In genomic region chr6:113660492-113661352, GRCm38 (mm10) we compare ENCODE assay signal across 10 mouse cellular contexts. TPM values are rescaled to one million over a fixed set of nuclear protein-coding genes. Genes with fewer than 3 reads are reported as not detected.
A peak's percentile ranks its signal among the peaks of the same experiment; 100 is the strongest.
DNase-seq lines count a peak whose midpoint lies in the region; ATAC-seq and TF ChIP-seq lines count a peak whose summit lies in the region.
"Had no signal": no experiment of that assay in that cellular context is flagged by ENCODE, and none has a peak within 500 bp of the region (broad histone marks: within the 10 kb centered on the region; RNA-seq: fewer than 3 reads in every experiment).

No protein-coding gene starts in this region.

- H3K4me2 ChIP-seq in liver, embryonic 11.5 days, result no peak overlapping the region
- H3K4me2 ChIP-seq in stomach, embryonic 16.5 days (ENCODE audit: low read depth, low read length), result no peak overlapping the region
- no peak overlapping the region for H3K4me2 ChIP-seq in forebrain, embryonic 16.5 days (ENCODE audit: low read length)
- H3K4me2 ChIP-seq: midbrain, embryonic 11.5 days had no signal

- H3K36me3 ChIP-seq in testis, adult 2 months (ENCODE audit: control insufficient read depth, insufficient read depth, low read length), result no peaks in the 10 kb centered on the region
- H3K36me3 ChIP-seq in liver, embryonic 11.5 days (ENCODE audit: control insufficient read depth, insufficient read depth, low read length), result no peaks in the 10 kb centered on the region
- H3K36me3 ChIP-seq in stomach, embryonic 16.5 days (ENCODE audit: control insufficient read depth, insufficient read depth, low read length), result no peaks in the 10 kb centered on the region
- no peaks in the 10 kb centered on the region for H3K36me3 ChIP-seq in forebrain, embryonic 16.5 days (ENCODE audit: control insufficient read depth, insufficient read depth)

- H3K4me1 ChIP-seq in testis, adult 2 months (ENCODE audit: control insufficient read depth, insufficient read depth, low read length), result peaks cover 5% of the 10 kb centered on the region; the same call in 1 of the 2 replicates
- peaks cover 12% of the 10 kb centered on the region for H3K4me1 ChIP-seq in liver, embryonic 11.5 days (replicated peaks; ENCODE audit: control insufficient read depth, insufficient read depth, low read length)
- H3K4me1 ChIP-seq in stomach, embryonic 16.5 days (ENCODE audit: control insufficient read depth, insufficient read depth, low read length), result peaks cover 20% of the 10 kb centered on the region
- H3K4me1 ChIP-seq in forebrain, embryonic 16.5 days (replicated peaks; ENCODE audit: control insufficient read depth, insufficient read depth, low read length), result no peaks in the 10 kb centered on the region

- WGBS in liver, embryonic 11.5 days, result 64% methylated on average over 14 of the region's 14 CpGs
- 56% methylated on average over 14 of the region's 14 CpGs for WGBS in stomach, embryonic 16.5 days
- WGBS in forebrain, embryonic 16.5 days, result 70% methylated on average over 14 of the region's 14 CpGs

- H3K9me3 ChIP-seq in liver, embryonic 11.5 days (ENCODE audit: control insufficient read depth, low read length), result peaks cover 3% of the 10 kb centered on the region; the same call in 1 of the 2 replicates
- H3K9me3 ChIP-seq in stomach, embryonic 16.5 days (replicated peaks; ENCODE audit: control insufficient read depth, low read length), result no peaks in the 10 kb centered on the region
- no peaks in the 10 kb centered on the region for H3K9me3 ChIP-seq in forebrain, embryonic 16.5 days (ENCODE audit: control insufficient read depth, low read length)

- no peak for TF ChIP-seq CTCF in testis, adult 2 months (IDR thresholded peaks at IDR 0.05; ENCODE audit: control insufficient read depth, insufficient read depth, insufficient replicate concordance, low read depth, low read length)

- H3K9ac ChIP-seq in liver, embryonic 11.5 days (ENCODE audit: low read depth, low read length), result no peak overlapping the region
- no peak overlapping the region for H3K9ac ChIP-seq in stomach, embryonic 16.5 days (ENCODE audit: low read length)
- H3K9ac ChIP-seq in forebrain, embryonic 16.5 days (replicated peaks; ENCODE audit: low read depth, low read length), result no peak overlapping the region

- DNase-seq in adrenal gland, adult 2 months, result peak; percentile 44
- no peak for DNase-seq in adrenal gland, postnatal 14 days
- no peak for DNase-seq in testis, postnatal 10 days (ENCODE audit: low spot score)
- DNase-seq in liver, embryonic 11.5 days (ENCODE audit: low spot score), result no peak
- DNase-seq in layer of hippocampus, postnatal 36 days, result no peak

- H3K4me3 ChIP-seq in testis, adult 2 months (ENCODE audit: control insufficient read depth, low read depth, low read length), result no peak overlapping the region
- no peak overlapping the region for H3K4me3 ChIP-seq in liver, embryonic 11.5 days (ENCODE audit: low read depth, low read length)
- H3K4me3 ChIP-seq in stomach, embryonic 16.5 days (replicated peaks; ENCODE audit: low read length), result no peak overlapping the region
- no peak overlapping the region for H3K4me3 ChIP-seq in forebrain, embryonic 16.5 days (replicated peaks; ENCODE audit: low read length)

- TF ChIP-seq POLR2A in testis, adult 2 months (IDR thresholded peaks at IDR 0.05; ENCODE audit: control insufficient read depth, low read depth, low read length), result no peak

- peak overlapping the region; percentile 60 for H3K27ac ChIP-seq in testis, adult 2 months (ENCODE audit: control insufficient read depth, insufficient read depth, low read depth, low read length)
- H3K27ac ChIP-seq in liver, embryonic 11.5 days (ENCODE audit: low read depth, low read length), result 0 out of 2 replicates have a peak overlapping the region, but pooled peaks have one; percentile 32
- H3K27ac ChIP-seq in stomach, embryonic 16.5 days (ENCODE audit: low read length), result peak overlapping the region; percentile 62
- H3K27ac ChIP-seq in forebrain, embryonic 16.5 days (ENCODE audit: low read length), result no peak overlapping the region

- 0 out of 2 replicates have a peak, but pooled peaks have one; percentile 48 for ATAC-seq in liver, embryonic 11.5 days (replicated peaks; ENCODE audit: low FRiP score)
- ATAC-seq in stomach, embryonic 16.5 days (ENCODE audit: insufficient read depth, low FRiP score), result no peak
- no peak for ATAC-seq in forebrain, embryonic 16.5 days

- H3K27me3 ChIP-seq in testis, adult 2 months (ENCODE audit: control insufficient read depth, insufficient read depth, low read length), result no peaks in the 10 kb centered on the region
- H3K27me3 ChIP-seq in liver, embryonic 11.5 days (replicated peaks; ENCODE audit: control insufficient read depth, insufficient read depth, low read length), result no peaks in the 10 kb centered on the region
- H3K27me3 ChIP-seq in stomach, embryonic 16.5 days (ENCODE audit: control insufficient read depth, insufficient read depth, low read length), result no peaks in the 10 kb centered on the region
- no peaks in the 10 kb centered on the region for H3K27me3 ChIP-seq in forebrain, embryonic 16.5 days (replicated peaks; ENCODE audit: control insufficient read depth, insufficient read depth, low read length)

RNA-seq across cellular contexts. Expression of gene Irak2, which starts 22.5 kb away (rescaled TPM):
- total RNA-seq in adrenal gland, adult 2 months (2021), result 10 to 100 TPM; 22.4 to 23.6 TPM
- polyA plus RNA-seq in adrenal gland, adult 2 months (2012; rRNA removed), result 17.4 and 20.0 TPM in 2 replicates
- 17.4 and 22.9 TPM in 2 replicates for total RNA-seq in adrenal gland, postnatal 14 days (2021)
- polyA plus RNA-seq in testis, adult 2 months (2012; rRNA removed), result 2.4 and 3.3 TPM in 2 replicates
- polyA plus RNA-seq in liver, embryonic 11.5 days (2014; fragmentation: Nextera tagmentation; extraction: Ambion mirVana), result 14.1 and 14.8 TPM in 2 replicates
- 9.3 and 12.0 TPM in 2 replicates for polyA plus RNA-seq in stomach, embryonic 16.5 days (2015; fragmentation: Nextera tagmentation; extraction: Ambion mirVana)
- polyA plus RNA-seq in forebrain, embryonic 16.5 days (2015; fragmentation: Nextera tagmentation; extraction: Ambion mirVana), result 1.4 and 1.5 TPM in 2 replicates
- 10 to 100 TPM; 15.3 to 24.8 TPM for total RNA-seq in layer of hippocampus, postnatal 36 days (2021)

RNA-seq across cellular contexts. Expression of gene Tatdn2, which starts 36.1 kb away (rescaled TPM):
- total RNA-seq in adrenal gland, adult 2 months (2021), result 10 to 100 TPM; 44.7 to 56.3 TPM
- polyA plus RNA-seq in adrenal gland, adult 2 months (2012; rRNA removed), result 16.3 and 19.0 TPM in 2 replicates
- total RNA-seq in adrenal gland, postnatal 14 days (2021), result 45.6 and 59.6 TPM in 2 replicates
- polyA plus RNA-seq in testis, adult 2 months (2012; rRNA removed), result 14.2 and 15.9 TPM in 2 replicates
- polyA plus RNA-seq in liver, embryonic 11.5 days (2014; fragmentation: Nextera tagmentation; extraction: Ambion mirVana), result 1.2 TPM in 2 replicates
- 0.58 and 0.72 TPM in 2 replicates for polyA plus RNA-seq in stomach, embryonic 16.5 days (2015; fragmentation: Nextera tagmentation; extraction: Ambion mirVana)
- 1.1 and 1.6 TPM in 2 replicates for polyA plus RNA-seq in forebrain, embryonic 16.5 days (2015; fragmentation: Nextera tagmentation; extraction: Ambion mirVana)
- total RNA-seq in layer of hippocampus, postnatal 36 days (2021), result 10 to 100 TPM; 52.5 to 60.7 TPM

RNA-seq across cellular contexts. Expression of gene Vhl, which starts 37.0 kb away (rescaled TPM):
- 10 to 100 TPM; 22.5 to 26.3 TPM for total RNA-seq in adrenal gland, adult 2 months (2021)
- polyA plus RNA-seq in adrenal gland, adult 2 months (2012; rRNA removed), result 16.8 and 21.4 TPM in 2 replicates
- total RNA-seq in adrenal gland, postnatal 14 days (2021), result 26.0 and 27.6 TPM in 2 replicates
- polyA plus RNA-seq in testis, adult 2 months (2012; rRNA removed), result 222 and 254 TPM in 2 replicates
- polyA plus RNA-seq in liver, embryonic 11.5 days (2014; fragmentation: Nextera tagmentation; extraction: Ambion mirVana), result 24.8 and 29.5 TPM in 2 replicates
- 34.4 and 35.9 TPM in 2 replicates for polyA plus RNA-seq in stomach, embryonic 16.5 days (2015; fragmentation: Nextera tagmentation; extraction: Ambion mirVana)
- polyA plus RNA-seq in forebrain, embryonic 16.5 days (2015; fragmentation: Nextera tagmentation; extraction: Ambion mirVana), result 78.1 and 82.2 TPM in 2 replicates
- total RNA-seq in layer of hippocampus, postnatal 36 days (2021), result 10 to 100 TPM; 50.8 to 50.9 TPM

RNA-seq across cellular contexts. Expression of gene Brk1, which starts 56.1 kb away (rescaled TPM):
- 100 to 1,000 TPM; 181 to 201 TPM for total RNA-seq in adrenal gland, adult 2 months (2021)
- polyA plus RNA-seq in adrenal gland, adult 2 months (2012; rRNA removed), result 113 and 167 TPM in 2 replicates
- 147 and 162 TPM in 2 replicates for total RNA-seq in adrenal gland, postnatal 14 days (2021)
- 60.9 and 70.2 TPM in 2 replicates for polyA plus RNA-seq in testis, adult 2 months (2012; rRNA removed)
- 166 and 173 TPM in 2 replicates for polyA plus RNA-seq in liver, embryonic 11.5 days (2014; fragmentation: Nextera tagmentation; extraction: Ambion mirVana)
- polyA plus RNA-seq in stomach, embryonic 16.5 days (2015; fragmentation: Nextera tagmentation; extraction: Ambion mirVana), result 204 and 207 TPM in 2 replicates
- 231 and 240 TPM in 2 replicates for polyA plus RNA-seq in forebrain, embryonic 16.5 days (2015; fragmentation: Nextera tagmentation; extraction: Ambion mirVana)
- total RNA-seq in layer of hippocampus, postnatal 36 days (2021), result 100 to 1,000 TPM; 224 to 232 TPM

RNA-seq across cellular contexts. Expression of gene Ghrl, which starts 59.0 kb away (rescaled TPM):
- total RNA-seq in adrenal gland, adult 2 months (2021), result not detected
- polyA plus RNA-seq in adrenal gland, adult 2 months (2012; rRNA removed), result 0.35 TPM in 1 of 2 replicates, not detected in the other
- total RNA-seq in adrenal gland, postnatal 14 days (2021), result not detected in 2 replicates
- polyA plus RNA-seq in testis, adult 2 months (2012; rRNA removed), result 108 and 119 TPM in 2 replicates
- 0.45 TPM in 1 of 2 replicates, not detected in the other for polyA plus RNA-seq in liver, embryonic 11.5 days (2014; fragmentation: Nextera tagmentation; extraction: Ambion mirVana)
- polyA plus RNA-seq in stomach, embryonic 16.5 days (2015; fragmentation: Nextera tagmentation; extraction: Ambion mirVana), result 40.7 and 53.2 TPM in 2 replicates
- polyA plus RNA-seq in forebrain, embryonic 16.5 days (2015; fragmentation: Nextera tagmentation; extraction: Ambion mirVana), result 0.49 TPM in 1 of 2 replicates, not detected in the other
- not detected for total RNA-seq in layer of hippocampus, postnatal 36 days (2021)
- polyA plus RNA-seq: embryonic facial prominence, embryonic 11.5 days had no signal
